Mouse (Mus musculus): ENCODE data around the gene Tmed3.
A peak's percentile ranks its signal among the peaks of the same experiment; 100 is the strongest.

Tmed3 gene

GRCm38 (mm10) chr9:89704265-89705196 is at the start of gene Tmed3:
Gene Tmed3 (minus strand): TSS chr9:89705068.
- peak; percentile 90 to 92 for DNase-seq (ENCODE audit: low spot score in 2 of 2)

DNA sequence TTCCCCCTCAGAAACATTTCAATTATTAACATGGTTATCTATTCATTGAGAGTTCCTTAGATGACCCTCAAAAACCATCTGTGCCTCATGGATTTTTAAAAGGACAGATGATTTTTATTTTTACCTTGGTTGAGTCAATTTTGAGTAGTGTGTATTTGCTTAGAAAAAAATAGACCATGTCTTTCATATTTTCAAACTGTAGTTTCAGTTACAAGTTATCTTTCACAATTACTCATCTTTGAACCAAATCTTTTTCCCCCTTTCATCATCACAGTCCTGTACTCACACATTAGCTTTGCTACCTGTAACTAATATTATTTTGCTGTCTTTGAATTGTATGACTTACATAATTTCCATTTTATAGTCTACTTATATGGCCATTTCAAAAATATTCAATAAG is 35.2 kb upstream of the Tmed3 start:
- DNase-seq (ENCODE audit: low spot score in 2 of 2): no peak

GRCm38 (mm10) chr9:89738295-89738694 is 33.4 kb upstream of the Tmed3 start, which contains the start of gene Ankrd34c:
Gene Ankrd34c (minus strand): TSS chr9:89738475.
- DNase-seq (ENCODE audit: low spot score in 2 of 2): peak; percentile 48 to 67

GRCm38 (mm10) chr9:89737888-89738287 is 33.0 kb upstream of the Tmed3 start:
- DNase-seq (ENCODE audit: low spot score in 2 of 2): no peak

DNA sequence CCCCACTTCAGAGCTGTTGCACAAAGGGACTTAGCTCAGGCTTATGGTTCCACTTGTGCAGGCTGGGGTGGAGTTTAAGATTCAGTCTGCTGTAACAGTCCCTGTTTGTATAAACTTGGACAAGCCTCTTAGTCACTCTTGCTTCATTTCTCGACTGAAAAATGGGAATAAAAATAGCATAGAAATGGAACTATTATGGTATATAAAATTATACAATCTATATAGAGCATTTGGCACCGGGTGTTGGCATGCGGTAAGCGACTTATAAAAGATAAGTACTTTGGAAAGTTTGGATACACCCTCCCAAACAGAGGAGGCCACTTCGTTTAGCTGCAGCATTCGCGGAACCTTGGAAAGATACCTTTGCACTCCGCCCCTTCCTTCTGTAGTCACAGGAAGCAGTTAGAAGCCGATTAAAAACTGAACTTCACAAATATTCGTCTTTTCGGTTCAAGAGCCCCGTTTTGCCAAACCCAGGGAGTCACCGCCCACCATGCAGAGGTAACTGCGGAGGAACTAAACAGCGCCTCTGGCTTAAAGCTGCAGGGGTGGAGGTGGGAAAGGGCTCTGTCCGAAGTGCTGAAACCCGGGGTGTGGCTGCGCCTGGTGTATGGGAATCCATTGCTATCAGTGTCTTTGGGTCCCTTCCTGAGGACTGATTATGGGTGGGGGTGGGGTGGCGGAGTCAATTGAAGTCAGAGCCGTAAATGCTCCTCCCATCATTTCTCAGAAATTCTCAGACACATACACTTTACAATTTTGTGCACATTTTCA is 32.3 kb upstream of the Tmed3 start:
- peak in 1 of 2 experiments; percentile 15 for DNase-seq (ENCODE audit: low spot score in 2 of 2)

- DNase-seq (ENCODE audit: low spot score in 2 of 2): no peak
Measured at GRCm38 (mm10) chr9:89706906-89707305, 2.0 kb upstream of the Tmed3 start.

GRCm38 (mm10) chr9:89705197-89705533 is 297 bp upstream of the Tmed3 start:
- no peak for DNase-seq (ENCODE audit: low spot score in 2 of 2)

DNA sequence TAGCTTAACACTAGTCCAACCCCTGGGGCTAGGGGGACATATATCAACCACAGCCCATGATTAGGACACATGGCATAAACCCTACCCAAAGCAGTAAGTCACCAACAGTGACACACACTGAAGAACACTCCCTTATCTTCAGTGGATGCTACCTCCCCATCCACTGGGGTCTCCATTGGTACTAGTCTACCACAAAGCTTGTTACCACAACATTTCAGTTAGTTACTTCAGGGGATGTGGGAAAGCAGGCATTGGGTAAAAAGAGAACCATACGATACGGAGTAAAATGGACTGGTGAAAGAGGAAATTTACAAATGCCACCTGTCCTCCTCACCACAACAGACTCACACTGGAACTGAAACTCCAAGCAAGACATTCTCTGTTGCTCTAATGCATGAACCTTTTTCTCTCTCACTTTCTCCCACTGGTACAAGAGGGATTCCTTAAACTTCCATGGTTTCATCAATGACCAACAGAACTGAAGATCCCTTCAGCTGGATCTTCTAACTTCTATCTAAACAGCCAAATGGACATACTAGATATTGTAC is 3.9 kb downstream of the Tmed3 start:
- no peak for DNase-seq (ENCODE audit: low spot score in 2 of 2)

GRCm38 (mm10) chr9:89695143-89695542 is 9.7 kb downstream of the Tmed3 start:
- no peak for DNase-seq (ENCODE audit: low spot score in 2 of 2)

DNA sequence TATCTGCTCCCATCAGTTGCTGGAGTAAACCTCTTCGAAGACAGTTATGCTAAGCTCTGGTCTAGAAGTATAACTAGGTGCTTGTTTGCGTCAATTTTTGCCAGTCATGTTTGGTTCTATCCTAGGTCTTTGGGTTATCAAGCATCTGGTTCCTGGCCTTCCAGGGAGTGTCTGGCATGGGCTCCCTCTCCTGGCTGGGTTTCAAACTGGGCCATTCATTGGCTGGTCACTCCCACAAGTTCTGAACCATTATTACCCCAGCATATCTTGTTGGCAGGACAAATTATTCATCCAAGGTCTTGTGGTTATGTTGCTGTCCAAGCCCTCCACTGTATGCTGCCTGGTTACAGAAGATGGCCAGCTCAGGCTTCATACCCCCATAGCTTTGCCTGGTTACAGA is 11.2 kb downstream of the Tmed3 start:
- no peak for DNase-seq (ENCODE audit: low spot score in 2 of 2)

- DNase-seq (ENCODE audit: low spot score in 2 of 2): no peak
Measured at GRCm38 (mm10) chr9:89689179-89689578, 15.7 kb downstream of the Tmed3 start.

- no peak for DNase-seq (ENCODE audit: low spot score in 2 of 2)
Measured at GRCm38 (mm10) chr9:89687503-89688226, 17.2 kb downstream of the Tmed3 start.

DNA sequence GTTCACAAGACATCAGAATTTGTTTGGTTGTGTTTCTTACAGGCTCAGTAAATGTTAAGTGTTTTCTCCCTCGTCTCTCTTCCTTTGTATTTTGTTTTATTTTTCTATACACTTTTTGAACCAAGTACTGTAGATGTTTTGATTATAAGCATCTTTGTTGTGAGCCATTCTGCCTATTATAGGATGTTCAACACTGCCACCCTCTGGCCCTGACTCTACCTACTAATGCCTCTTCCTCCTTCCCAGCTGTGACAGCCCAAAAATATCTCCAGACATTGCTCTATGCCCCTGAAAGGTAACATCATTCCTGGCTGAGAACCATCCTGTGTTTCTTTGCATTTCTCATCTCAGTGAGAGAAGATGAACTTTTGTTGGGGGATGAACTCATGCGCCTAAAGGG is 18.6 kb downstream of the Tmed3 start:
- no peak for DNase-seq (ENCODE audit: low spot score in 2 of 2)

DNA sequence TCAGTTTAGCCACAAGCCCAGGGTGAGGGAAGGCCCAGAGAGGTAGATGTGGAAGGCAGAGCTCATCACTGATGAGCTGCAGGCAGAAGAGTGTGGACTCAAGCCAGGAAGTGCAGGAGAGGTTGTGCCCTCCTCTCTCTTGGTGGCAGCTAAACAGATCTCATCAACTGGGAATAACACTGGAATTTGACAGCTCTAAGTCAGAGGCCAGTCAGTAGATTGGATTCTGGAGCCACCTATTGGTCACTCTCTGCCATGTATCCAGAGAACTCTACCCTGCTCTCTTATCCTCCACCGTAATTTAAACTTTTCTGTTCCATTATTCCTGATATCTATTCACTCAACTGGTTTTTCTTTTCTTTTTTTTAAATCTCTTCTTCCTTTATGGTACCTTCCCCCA is 25.9 kb downstream of the Tmed3 start:
- DNase-seq (ENCODE audit: low spot score in 2 of 2): no peak

- DNase-seq (ENCODE audit: low spot score in 2 of 2): peak; percentile 45 to 49
Measured at GRCm38 (mm10) chr9:89674014-89674618, 30.8 kb downstream of the Tmed3 start.

- no peak for DNase-seq (ENCODE audit: low spot score in 2 of 2)
Measured at GRCm38 (mm10) chr9:89673402-89673801, 31.5 kb downstream of the Tmed3 start.

DNA sequence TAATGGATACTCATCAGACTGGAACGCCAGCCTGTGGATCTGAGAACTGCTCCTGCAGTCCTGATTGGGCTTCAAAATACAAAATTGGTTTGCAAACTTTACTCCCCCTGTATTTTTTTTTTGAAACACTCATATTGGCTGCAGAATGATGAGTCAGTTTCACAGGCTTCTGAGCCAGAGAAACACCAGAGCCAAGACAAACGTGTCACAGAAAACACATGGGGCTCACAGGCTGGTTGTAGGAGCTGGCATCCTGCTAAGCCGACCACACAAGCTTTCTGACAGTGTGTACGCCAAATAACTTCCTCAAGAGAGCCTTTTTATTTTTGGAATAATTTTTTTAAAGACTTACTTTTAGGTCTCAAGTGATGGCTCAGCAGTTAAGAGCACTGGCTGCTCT is 35.0 kb downstream of the Tmed3 start:
- DNase-seq (ENCODE audit: low spot score in 2 of 2): peak; percentile 57 to 68

- DNase-seq (ENCODE audit: low spot score in 2 of 2): no peak
Measured at GRCm38 (mm10) chr9:89667306-89667942, 37.4 kb downstream of the Tmed3 start.

DNA sequence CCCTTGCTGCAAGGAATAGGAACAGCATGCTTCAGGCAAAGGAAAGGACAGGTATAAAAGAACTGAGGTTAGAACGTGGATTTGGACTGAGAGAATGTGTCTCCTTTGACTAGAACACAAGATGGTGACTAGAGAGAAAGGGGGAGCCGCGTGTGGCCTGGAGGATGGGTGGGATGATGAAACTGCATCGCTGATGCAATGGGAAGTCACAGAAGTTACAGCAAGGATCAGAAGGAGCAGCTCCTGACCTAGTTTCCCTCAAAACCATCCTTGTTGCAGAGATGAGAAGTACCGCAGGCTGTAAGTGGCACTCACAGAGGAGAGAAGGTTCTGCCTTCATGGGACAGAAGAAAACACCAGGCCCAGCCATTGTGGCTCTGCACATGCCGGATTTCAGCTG is 54.0 kb downstream of the Tmed3 start:
- no peak for DNase-seq (ENCODE audit: low spot score in 2 of 2)
